Mouse (Mus musculus): ENCODE measurements around the gene Nfil3. TPM values are rescaled to one million over a fixed set of nuclear protein-coding genes. Genes with fewer than 3 reads are reported as not detected.

The Nfil3 gene
- polyA plus RNA-seq, 1 experiment = 18.8 TPM

- H3K36me3 ChIP-seq (ENCODE audit: control insufficient read depth, insufficient read depth) = peaks cover 3% of the 10 kb centered on the region
- H3K79me3 ChIP-seq (ENCODE audit: low read depth) = peaks cover 59% of the 10 kb centered on the region
- H3K27me3 ChIP-seq (ENCODE audit: control insufficient read depth, insufficient read depth, insufficient read length) = no peaks in the 10 kb centered on the region
- no peak overlapping the region for H3K4me3 ChIP-seq (ENCODE audit: insufficient read depth, poor library complexity, severe bottlenecking)
- TF ChIP-seq MAX (IDR thresholded peaks at IDR 0.05) (no peak), FOSL1 (IDR thresholded peaks at IDR 0.05; ENCODE audit: insufficient read depth, low read length, poor library complexity, severe bottlenecking) (no peak), USF1 (IDR thresholded peaks at IDR 0.05; ENCODE audit: low read depth) (no peak), CEBPB (IDR thresholded peaks at IDR 0.05; ENCODE audit: low read depth) (no peak)
- H3ac ChIP-seq (ENCODE audit: control insufficient read depth, insufficient read length, low read depth) = no peak overlapping the region
- H3K79me2 ChIP-seq (ENCODE audit: control insufficient read depth, insufficient read depth) = peaks cover 83% of the 10 kb centered on the region
Observed at GRCm38 (mm10) chr13:52977221-52977609, 3.7 kb downstream of the Nfil3 start.

- H3ac ChIP-seq (ENCODE audit: control insufficient read depth, insufficient read length, low read depth) = no peak overlapping the region
- peaks cover 88% of the 10 kb centered on the region for H3K79me2 ChIP-seq (ENCODE audit: control insufficient read depth, insufficient read depth)
- peaks cover 64% of the 10 kb centered on the region for H3K79me3 ChIP-seq (ENCODE audit: low read depth)
- peaks cover 3% of the 10 kb centered on the region for H3K36me3 ChIP-seq (ENCODE audit: control insufficient read depth, insufficient read depth)
- H3K4me3 ChIP-seq (ENCODE audit: insufficient read depth, poor library complexity, severe bottlenecking) = no peak overlapping the region
- no peaks in the 10 kb centered on the region for H3K27me3 ChIP-seq (ENCODE audit: control insufficient read depth, insufficient read depth, insufficient read length)
- TF ChIP-seq MYOG (IDR thresholded peaks at IDR 0.05; ENCODE audit: control insufficient read depth, extremely low read depth, insufficient read length) = no peak
- TF ChIP-seq USF1 (IDR thresholded peaks at IDR 0.05; ENCODE audit: low read depth) = no peak
- TF ChIP-seq CTCF (IDR thresholded peaks at IDR 0.05; ENCODE audit: control insufficient read depth, insufficient read depth, insufficient read length) = no peak
- TF ChIP-seq MAX (IDR thresholded peaks at IDR 0.05) = no peak
- peak; percentile 95 for TF ChIP-seq CEBPB (IDR thresholded peaks at IDR 0.05; ENCODE audit: low read depth)
Observed at GRCm38 (mm10) chr13:52976510-52977220, 4.2 kb downstream of the Nfil3 start.

- Histone ChIP-seq H3K79me2 (ENCODE audit: control insufficient read depth, insufficient read depth) (peaks cover 94% of the 10 kb centered on the region), H3K36me3 (ENCODE audit: control insufficient read depth, insufficient read depth) (peaks cover 3% of the 10 kb centered on the region), H3K4me3 (ENCODE audit: insufficient read depth, poor library complexity, severe bottlenecking) (no peak overlapping the region), H3ac (ENCODE audit: control insufficient read depth, insufficient read length, low read depth) (no peak overlapping the region), H3K27me3 (ENCODE audit: control insufficient read depth, insufficient read depth, insufficient read length) (no peaks in the 10 kb centered on the region), H3K79me3 (ENCODE audit: low read depth) (peaks cover 70% of the 10 kb centered on the region)
- TF ChIP-seq CTCF (IDR thresholded peaks at IDR 0.05; ENCODE audit: control insufficient read depth, insufficient read depth, insufficient read length) (no peak), MYOG (IDR thresholded peaks at IDR 0.05; ENCODE audit: control insufficient read depth, extremely low read depth, insufficient read length) (no peak), CEBPB (IDR thresholded peaks at IDR 0.05; ENCODE audit: low read depth) (no peak), MAX (IDR thresholded peaks at IDR 0.05) (no peak), MYOD1 (IDR thresholded peaks at IDR 0.05; ENCODE audit: control insufficient read depth, insufficient read length, low read depth) (no peak), USF1 (IDR thresholded peaks at IDR 0.05; ENCODE audit: low read depth) (no peak), FOSL1 (IDR thresholded peaks at IDR 0.05; ENCODE audit: insufficient read depth, low read length, poor library complexity, severe bottlenecking) (no peak)
Observed at GRCm38 (mm10) chr13:52976130-52976509, 4.8 kb downstream of the Nfil3 start.

GRCm38 (mm10) chr13:52974676-52975075 is 6.2 kb downstream of the Nfil3 start:
- Histone ChIP-seq H3K79me2 (ENCODE audit: control insufficient read depth, insufficient read depth) (peaks cover 99% of the 10 kb centered on the region), H3K36me3 (ENCODE audit: control insufficient read depth, insufficient read depth) (peaks cover 3% of the 10 kb centered on the region), H3K27me3 (ENCODE audit: control insufficient read depth, insufficient read depth, insufficient read length) (no peaks in the 10 kb centered on the region), H3ac (ENCODE audit: control insufficient read depth, insufficient read length, low read depth) (no peak overlapping the region), H3K4me3 (ENCODE audit: insufficient read depth, poor library complexity, severe bottlenecking) (no peak overlapping the region), H3K79me3 (ENCODE audit: low read depth) (peaks cover 78% of the 10 kb centered on the region)
- TF ChIP-seq CEBPB (IDR thresholded peaks at IDR 0.05; ENCODE audit: low read depth) = no peak
- no peak for TF ChIP-seq USF1 (IDR thresholded peaks at IDR 0.05; ENCODE audit: low read depth)
- TF ChIP-seq FOSL1 (IDR thresholded peaks at IDR 0.05; ENCODE audit: insufficient read depth, low read length, poor library complexity, severe bottlenecking) = no peak
- TF ChIP-seq MYOD1 (IDR thresholded peaks at IDR 0.05; ENCODE audit: control insufficient read depth, insufficient read length, low read depth) = no peak
- no peak for TF ChIP-seq MAX (IDR thresholded peaks at IDR 0.05)
- TF ChIP-seq CTCF (IDR thresholded peaks at IDR 0.05; ENCODE audit: control insufficient read depth, insufficient read depth, insufficient read length) = no peak
- TF ChIP-seq MYOG (IDR thresholded peaks at IDR 0.05; ENCODE audit: control insufficient read depth, extremely low read depth, insufficient read length) = no peak

GRCm38 (mm10) chr13:52973427-52973826 is 7.4 kb downstream of the Nfil3 start:
- H3ac ChIP-seq (ENCODE audit: control insufficient read depth, insufficient read length, low read depth) = no peak overlapping the region
- peaks cover 99% of the 10 kb centered on the region for H3K79me2 ChIP-seq (ENCODE audit: control insufficient read depth, insufficient read depth)
- H3K36me3 ChIP-seq (ENCODE audit: control insufficient read depth, insufficient read depth) = peaks cover 8% of the 10 kb centered on the region
- TF ChIP-seq USF1 (IDR thresholded peaks at IDR 0.05; ENCODE audit: low read depth) = no peak
- TF ChIP-seq CEBPB (IDR thresholded peaks at IDR 0.05; ENCODE audit: low read depth) = no peak
- TF ChIP-seq MYOG (IDR thresholded peaks at IDR 0.05; ENCODE audit: control insufficient read depth, extremely low read depth, insufficient read length) = no peak
- no peak for TF ChIP-seq MAX (IDR thresholded peaks at IDR 0.05)
- no peak for TF ChIP-seq MYOD1 (IDR thresholded peaks at IDR 0.05; ENCODE audit: control insufficient read depth, insufficient read length, low read depth)
- no peak for TF ChIP-seq CTCF (IDR thresholded peaks at IDR 0.05; ENCODE audit: control insufficient read depth, insufficient read depth, insufficient read length)
- no peak for TF ChIP-seq FOSL1 (IDR thresholded peaks at IDR 0.05; ENCODE audit: insufficient read depth, low read length, poor library complexity, severe bottlenecking)
- peaks cover 85% of the 10 kb centered on the region for H3K79me3 ChIP-seq (ENCODE audit: low read depth)
- no peaks in the 10 kb centered on the region for H3K27me3 ChIP-seq (ENCODE audit: control insufficient read depth, insufficient read depth, insufficient read length)
- H3K4me3 ChIP-seq (ENCODE audit: insufficient read depth, poor library complexity, severe bottlenecking) = no peak overlapping the region

- H3K4me3 ChIP-seq (ENCODE audit: insufficient read depth, poor library complexity, severe bottlenecking) = no peak overlapping the region
- H3K79me2 ChIP-seq (ENCODE audit: control insufficient read depth, insufficient read depth) = peaks cover 92% of the 10 kb centered on the region
- H3K27me3 ChIP-seq (ENCODE audit: control insufficient read depth, insufficient read depth, insufficient read length) = no peaks in the 10 kb centered on the region
- peaks cover 78% of the 10 kb centered on the region for H3K79me3 ChIP-seq (ENCODE audit: low read depth)
- H3ac ChIP-seq (ENCODE audit: control insufficient read depth, insufficient read length, low read depth) = no peak overlapping the region
- peaks cover 15% of the 10 kb centered on the region for H3K36me3 ChIP-seq (ENCODE audit: control insufficient read depth, insufficient read depth)
- TF ChIP-seq USF1 (IDR thresholded peaks at IDR 0.05; ENCODE audit: low read depth) (no peak), CEBPB (IDR thresholded peaks at IDR 0.05; ENCODE audit: low read depth) (no peak), MAX (IDR thresholded peaks at IDR 0.05) (no peak), FOSL1 (IDR thresholded peaks at IDR 0.05; ENCODE audit: insufficient read depth, low read length, poor library complexity, severe bottlenecking) (no peak), CTCF (IDR thresholded peaks at IDR 0.05; ENCODE audit: control insufficient read depth, insufficient read depth, insufficient read length) (no peak), MYOG (IDR thresholded peaks at IDR 0.05; ENCODE audit: control insufficient read depth, extremely low read depth, insufficient read length) (no peak), MYOD1 (IDR thresholded peaks at IDR 0.05; ENCODE audit: control insufficient read depth, insufficient read length, low read depth) (no peak)
Observed at GRCm38 (mm10) chr13:52972626-52973025, 8.2 kb downstream of the Nfil3 start.
